Mouse (Mus musculus): ENCODE results near the gene Ccdc30.

The Ccdc30 gene

DNA sequence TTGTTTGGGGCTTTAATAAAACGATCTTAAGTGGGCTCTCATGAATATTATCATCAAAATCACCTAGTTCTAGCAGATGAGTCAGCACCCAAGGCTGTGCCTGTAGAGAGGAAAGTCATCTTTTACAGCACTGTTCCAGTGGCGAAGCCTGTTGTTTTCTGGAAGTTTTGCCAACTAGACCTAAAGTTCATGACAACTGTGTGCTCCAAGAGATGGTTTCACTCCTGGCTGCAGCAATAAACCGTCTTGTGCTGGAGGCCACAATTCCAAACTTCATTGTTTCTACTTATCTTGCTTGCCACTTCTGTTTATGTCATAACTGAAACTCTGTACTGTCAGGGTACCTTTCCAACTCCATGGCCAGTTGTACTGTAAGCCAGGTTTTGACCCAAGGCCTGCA is 1.9 kb upstream of the Ccdc30 start:
- DNase-seq (ENCODE audit: low spot score) = no peak

DNA sequence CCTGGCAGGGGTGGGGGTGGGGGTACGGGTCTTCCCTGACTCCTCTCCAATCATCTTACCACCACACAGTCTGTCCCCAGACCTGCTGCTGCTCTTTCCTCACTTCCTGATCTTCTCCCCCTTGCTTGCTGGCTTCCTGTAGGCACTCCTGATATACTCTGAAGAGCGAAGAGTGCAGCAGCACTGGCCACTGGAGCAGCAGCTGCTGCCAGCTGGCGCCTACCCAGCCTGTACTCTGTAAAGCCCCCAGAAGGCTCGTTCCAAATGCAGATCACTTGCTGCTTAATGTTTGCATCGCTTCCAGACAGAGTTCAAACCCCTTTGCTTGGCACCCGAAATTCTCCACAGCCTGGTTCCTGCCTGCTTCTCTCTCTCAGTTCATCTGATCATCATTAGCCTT is 2.5 kb downstream of the Ccdc30 start:
- no peak for DNase-seq (ENCODE audit: low spot score)

DNA sequence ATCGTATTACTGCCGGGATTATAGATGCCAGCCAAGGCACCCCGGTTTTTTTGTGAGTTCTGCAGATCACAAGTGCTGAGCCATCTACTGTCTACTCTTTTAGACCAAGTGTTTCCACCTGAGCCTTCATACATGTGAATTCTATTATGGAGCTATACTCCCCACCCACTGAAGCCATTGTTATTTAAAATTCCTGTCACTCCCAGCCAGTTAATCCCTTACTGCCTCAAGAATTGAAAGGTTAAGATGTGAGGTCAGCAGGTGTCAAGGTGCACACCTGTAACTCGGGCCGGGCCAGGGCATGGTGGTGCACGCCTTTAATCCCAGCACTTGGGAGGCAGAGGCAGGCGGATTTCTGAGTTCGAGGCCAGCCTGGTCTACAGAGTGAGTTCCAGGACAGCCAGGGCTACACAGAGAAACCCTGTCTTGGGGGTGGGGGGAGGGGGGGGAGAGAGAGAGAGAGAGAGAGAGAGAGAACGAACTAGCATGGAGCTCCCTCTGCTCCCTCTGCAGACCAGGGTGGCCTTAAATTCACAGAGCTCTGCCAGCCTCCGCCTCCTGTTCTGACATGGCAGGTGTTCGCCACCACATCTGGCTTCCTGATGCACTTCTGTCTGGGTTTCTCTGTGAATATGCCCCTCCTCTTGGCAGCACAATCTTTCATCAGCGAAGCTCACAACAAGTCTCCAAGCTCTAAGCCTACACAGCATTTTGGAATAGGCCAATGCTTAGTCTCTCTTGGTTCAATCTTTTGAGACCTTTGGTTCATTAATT is 3.3 kb downstream of the Ccdc30 start:
- DNase-seq (ENCODE audit: low spot score) = no peak

DNA sequence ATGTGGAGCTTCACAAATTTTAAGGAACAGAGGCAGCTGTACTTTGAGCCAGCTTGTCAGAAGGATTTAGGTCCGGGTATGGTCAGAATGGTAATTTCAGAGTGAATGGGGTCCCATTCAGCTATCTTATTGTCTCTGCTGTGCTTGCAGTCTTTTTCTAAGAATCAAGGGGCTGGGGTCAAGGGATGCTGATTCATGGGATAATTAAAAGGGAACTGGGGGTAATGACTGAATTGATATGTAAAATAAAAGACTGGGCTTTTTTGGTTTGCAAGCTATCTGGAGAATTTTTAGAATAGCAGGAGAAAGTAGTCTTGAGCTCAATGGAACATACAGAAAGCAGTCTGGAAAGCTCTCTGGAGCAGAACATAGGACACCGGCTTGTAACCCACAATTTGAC is 11.9 kb downstream of the Ccdc30 start:
- no peak for DNase-seq (ENCODE audit: low spot score)

DNA sequence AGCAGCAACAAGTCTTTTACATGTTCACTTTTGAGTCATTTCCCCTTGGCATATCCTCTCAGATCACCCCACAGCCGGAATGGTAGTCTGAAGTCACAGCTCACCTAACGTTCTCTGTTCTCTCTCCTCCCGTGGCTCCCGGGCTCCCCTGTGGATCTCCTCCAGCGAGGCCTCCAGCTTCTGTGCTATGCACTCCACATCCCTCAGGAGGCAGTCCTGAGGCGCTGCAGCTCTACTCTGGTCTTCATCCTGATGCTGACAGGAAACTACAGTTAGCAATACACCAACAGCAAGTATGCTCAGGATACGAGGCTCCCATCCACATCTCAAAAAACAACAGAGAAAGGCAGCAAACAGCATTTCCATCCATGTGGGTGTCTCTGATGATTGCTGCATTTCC is 14.4 kb downstream of the Ccdc30 start:
- no peak for DNase-seq (ENCODE audit: low spot score)

DNA sequence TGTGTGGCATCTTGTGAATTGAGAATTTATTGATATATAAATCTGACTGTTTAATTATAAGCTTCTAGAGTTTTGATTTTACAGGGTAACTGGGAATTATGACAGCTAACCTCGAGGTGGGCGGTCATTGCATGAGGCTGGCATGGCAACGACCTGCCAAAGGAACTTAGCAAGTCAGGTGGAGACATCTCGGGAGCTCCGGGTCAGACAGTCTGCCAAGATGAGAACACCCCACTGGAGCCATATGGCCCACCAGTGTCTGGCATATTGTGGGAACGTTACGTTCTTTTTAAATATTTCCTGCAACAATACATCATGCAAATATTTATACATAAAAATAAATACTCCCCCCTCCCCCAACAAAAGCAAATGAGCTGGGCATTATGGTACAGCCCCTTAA is 16.6 kb downstream of the Ccdc30 start:
- no peak for DNase-seq (ENCODE audit: low spot score)

DNA sequence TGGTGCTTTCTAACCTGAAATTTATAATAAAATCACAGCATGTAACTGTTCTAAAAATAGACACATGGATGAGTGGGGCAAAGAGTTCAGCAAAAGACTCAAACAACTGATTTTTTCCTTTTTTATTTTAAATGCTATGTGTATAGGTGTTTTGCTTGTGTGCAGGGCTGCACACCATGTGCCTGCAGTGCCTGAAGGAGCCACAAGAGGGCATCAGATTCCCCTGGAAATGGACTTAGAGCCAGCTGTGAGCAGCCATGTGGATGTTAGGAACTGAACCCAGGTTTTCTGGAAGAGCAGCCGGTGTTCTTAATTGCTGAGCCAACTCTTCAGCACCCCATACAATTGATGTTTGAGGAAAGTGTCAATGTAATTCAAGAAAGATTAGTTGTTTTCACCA is 25.0 kb downstream of the Ccdc30 start:
- DNase-seq (ENCODE audit: low spot score) = peak; percentile 50

DNA sequence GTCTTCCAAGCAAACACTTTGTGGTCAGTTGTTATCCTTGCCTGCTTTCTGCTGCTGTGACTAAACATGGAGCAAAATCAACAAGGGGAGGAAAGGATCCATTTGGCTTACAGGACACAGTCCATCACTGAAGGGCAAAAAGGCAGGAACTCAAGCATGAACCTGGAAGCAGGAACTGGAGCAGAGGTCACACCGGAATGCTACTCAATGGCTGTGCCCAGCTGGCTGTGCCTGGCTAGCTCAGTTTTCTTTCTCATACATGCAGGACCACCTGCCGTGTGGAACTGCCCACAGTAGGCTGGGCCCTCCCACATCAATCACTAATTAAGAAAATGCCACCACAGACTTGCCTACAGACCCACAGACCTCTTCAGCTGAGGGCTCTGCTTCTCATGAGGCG is 26.1 kb downstream of the Ccdc30 start:
- no peak for DNase-seq (ENCODE audit: low spot score)

DNA sequence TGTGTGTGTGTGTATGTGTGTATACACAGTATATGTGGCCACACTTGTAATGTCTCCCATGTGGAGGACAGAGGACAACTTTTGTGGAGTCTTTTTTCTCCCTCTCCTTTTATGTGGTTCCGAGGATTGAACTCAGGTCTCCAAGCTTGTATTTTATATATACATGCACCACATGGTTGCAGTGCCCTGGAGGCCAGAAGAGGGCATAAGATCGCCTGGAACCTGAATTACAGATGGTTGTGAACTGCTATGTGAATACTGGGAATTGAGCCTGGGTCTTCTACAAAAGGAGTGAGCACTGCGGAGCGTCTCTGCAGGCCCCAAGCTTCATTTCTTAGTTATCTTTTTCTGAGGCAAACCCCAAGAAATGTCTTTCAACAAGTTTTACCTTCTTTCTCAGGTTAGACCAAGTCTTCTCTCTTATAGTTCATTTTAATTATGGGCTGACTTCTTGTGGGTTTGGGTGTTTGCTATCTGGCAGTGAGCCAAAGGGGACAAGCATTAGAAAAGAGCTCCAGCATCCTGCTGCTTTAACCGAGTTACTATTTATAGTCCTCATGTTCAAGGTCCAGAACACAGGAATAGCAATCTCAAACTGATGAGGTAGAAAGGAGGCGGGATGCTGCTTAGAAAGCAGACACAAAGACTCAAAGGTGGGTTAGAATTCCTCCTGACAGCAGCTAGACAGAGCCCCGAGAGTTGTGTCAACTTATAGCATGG is 33.7 kb downstream of the Ccdc30 start:
- no peak for DNase-seq (ENCODE audit: low spot score)

DNA sequence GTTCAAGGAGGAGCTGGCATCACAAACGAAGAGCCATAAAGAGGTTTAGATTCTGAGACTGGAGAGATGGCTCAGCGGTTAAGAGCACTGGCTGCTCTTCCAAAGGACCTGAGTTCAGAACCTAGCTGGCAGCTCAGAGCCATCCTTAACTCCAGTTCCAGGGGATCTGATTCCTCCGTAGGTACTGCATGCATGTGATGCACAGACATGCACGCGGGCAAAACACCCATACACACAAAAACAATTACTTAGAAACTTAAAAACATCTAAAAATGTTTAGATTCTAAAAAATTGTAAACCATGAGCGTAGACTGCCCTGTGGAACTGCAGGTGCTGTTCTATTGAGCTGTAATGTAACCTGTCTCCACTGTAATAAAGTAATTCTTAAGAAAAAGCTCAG is 45.9 kb downstream of the Ccdc30 start:
- no peak for DNase-seq (ENCODE audit: low spot score)

DNA sequence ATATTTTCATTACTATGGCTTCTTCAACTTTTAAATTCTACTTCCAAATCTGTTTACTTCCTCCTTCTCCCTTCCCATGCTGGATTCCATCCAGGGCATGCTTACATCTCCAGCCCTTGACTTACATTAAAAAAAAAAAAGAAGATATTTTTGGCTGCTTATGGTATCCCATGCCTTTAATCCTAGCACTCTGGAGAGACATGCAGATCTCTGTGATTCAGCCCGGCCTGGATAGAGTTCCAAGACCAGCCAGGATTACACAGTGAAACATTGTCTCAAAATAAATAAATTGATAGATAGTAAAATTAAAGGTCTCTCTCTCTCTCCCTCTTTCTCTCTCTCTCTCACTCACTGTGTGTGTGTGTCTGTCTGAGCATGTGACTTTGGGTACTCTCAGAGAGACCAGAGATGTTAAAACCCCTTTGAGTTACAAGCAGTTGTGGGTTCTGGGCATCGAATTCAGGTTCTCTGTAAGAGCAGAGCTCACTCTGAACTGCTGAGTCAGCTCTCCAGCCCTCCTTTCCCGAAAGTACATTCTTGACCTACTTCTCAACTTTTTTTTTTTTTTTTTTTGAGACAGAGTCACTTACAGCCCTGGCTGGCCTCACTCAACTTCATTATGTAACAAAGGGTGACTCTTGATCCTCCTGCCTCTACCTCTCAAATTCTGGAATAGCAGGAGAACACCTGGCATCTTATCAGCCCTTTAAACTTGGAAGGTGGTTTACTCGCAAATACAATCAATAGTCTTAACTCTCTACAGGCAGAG is 48.4 kb downstream of the Ccdc30 start:
- no peak for DNase-seq (ENCODE audit: low spot score)

DNA sequence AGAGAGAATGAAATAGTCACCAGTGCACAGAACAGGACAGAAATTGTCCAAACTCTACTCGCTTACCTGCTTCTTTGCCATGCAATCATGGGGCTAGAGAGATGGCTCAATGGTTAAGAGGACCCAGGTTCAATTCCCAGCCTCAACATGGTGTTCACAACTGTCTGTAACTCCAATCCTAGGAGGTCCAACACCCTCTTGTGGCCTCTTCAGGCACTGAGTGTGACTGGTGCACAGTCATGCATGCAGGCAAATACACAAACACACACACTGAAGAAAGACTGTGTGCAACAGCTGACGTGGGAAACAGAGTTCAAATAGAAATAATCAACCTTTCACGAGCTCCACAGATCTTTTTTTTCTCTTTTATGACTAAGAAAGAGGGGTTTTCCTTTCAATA is 53.1 kb downstream of the Ccdc30 start:
- DNase-seq (ENCODE audit: low spot score) = no peak

DNA sequence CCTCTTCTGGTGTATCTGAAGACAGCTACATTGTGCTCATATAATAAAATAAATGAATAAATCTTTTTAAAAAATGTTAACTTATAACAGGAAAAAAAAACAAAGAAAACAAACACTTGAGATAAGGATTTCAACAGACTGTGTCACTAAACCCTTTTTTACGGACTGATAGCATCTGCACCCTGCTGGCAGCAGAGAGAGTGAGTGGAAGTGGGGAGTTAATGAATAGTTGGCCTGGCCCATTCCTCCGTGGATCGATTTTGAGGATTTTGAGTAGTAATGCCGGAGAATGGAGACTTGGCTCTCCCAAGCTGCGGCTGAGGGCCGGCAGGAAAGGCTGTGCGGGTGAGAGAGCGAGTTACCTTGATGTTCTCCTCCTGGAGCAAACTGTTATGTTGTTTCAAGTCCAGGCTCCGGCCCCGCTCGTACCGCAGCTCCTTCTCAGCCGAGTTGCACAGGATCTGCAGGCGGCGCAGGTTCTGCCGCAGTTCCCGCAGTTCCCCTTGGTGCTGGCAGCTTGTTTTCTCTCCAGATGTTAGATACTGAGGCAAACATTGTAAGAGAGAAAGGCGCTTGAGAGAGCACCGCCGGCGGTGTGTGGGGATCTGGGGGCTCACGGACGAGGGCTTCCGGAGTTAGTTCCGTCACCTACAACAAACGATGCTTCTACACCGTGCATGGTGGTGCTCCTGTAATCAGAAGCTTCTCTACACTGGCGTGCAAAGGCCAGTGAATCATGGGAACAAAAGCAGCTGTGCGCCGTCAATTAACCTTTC is 55.9 kb downstream of the Ccdc30 start:
- peak; percentile 54 for DNase-seq (ENCODE audit: low spot score)

DNA sequence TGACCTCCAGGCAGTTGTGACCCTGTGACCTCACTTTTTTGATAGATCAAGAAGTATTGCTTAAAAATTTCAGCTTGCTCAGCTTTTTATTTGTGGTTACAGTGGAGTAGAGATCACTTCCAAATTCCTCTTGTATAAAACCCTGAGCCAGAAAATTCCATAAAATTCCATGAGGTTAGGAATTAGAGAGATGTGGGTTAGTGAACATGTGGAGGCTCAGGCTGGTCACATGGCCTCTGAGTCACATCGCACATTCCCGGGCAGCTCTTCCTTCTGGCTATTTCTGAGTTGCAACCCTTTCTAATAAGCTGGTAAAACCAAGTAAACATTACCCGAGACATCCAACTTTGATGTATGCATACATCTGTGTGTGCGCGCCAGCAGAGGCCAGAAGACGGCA is 69.8 kb downstream of the Ccdc30 start:
- DNase-seq (ENCODE audit: low spot score) = no peak

DNA sequence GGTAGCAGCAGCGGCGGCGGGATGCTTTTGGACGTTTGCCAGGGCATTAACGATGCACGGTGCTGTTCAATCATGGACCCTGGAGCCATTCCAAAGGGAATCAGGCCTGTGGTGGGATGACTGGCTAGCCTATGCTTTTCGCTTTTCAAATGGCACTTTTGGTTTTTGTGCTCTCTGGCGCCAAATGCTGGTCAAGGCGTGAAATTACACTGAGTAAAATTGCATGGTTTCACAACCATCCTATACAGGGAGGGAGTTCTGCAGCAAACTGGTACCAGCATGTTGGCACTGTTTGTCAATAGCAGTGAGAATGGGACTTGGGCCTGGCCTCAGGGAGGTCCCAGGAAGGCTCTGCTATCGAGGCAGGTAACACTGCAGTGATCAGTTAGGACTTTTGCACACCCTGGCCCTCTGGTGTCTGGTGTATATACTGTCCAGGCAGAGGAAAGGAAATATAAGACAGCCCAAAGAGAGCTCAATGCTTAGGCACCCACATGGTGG is 76.4 kb downstream of the Ccdc30 start:
- peak; percentile 79 for DNase-seq (ENCODE audit: low spot score)

DNA sequence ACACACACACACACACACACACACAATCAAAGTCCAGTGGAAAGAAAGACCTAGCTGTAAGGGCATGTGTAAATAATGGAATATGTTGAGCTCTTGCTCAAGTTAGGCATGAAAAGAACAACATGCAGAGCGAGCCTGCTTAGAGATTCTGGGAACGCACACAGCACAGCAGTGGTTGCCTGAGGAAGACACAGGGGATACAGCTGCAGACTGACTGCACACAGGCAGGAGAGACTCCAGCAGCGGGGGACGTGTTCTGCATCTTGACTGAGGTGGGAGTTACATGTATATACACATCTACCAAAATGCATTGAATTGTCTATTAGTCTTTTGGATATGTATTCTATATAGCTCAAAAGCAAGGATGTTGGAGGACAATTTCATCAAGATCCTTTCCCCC is 76.9 kb downstream of the Ccdc30 start:
- DNase-seq (ENCODE audit: low spot score) = no peak

DNA sequence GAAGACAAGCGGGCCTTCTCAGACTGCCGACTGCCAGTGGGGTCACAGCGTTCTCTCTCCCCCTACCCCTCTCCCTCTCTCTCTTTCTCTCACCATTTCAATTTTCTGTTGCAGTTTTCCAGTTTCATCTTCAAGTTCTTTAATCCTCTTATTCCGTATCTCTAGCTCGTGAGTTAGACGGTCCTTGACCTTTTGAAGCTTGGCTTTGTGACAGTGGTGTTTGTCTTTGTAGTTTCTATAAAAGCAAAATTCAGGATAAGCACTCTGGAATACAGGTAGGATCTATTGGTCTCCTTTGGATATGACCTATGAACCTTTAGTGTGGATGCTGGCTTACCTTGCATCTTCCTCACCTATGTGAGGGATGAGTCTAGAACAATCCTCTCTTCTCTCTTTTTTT is 81.8 kb downstream of the Ccdc30 start:
- no peak for DNase-seq (ENCODE audit: low spot score)

DNA sequence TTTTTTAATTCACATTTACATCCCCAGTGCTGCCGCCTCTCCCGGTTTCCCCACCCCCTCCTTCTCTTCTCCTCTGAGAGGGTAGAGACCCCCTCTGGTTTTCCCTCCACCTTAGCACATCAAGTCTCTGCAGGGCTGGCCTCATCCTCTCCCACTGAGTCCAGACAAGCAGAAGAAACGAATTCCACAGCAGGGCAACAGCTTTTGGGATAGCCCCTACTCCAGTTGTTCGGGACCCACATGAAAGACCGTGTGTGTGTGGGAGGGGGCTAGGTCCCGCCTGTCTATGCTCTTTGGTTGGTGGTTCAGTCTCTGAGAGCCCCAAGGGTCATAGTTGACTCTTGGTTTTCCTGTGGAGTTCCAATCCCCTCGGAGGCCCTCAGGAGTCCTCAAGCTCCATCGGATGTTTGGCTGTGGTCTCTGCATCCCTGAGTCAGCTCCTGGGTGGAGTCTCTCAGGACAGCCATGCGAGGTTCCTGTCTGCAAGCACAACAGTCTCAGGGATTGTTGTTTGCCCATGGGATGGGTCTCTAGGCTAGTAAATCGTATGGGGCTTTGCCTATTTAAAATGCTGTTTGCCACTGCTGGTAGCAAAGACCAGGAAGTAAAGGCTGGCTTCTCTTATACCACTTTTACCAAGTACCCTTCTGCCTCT is 94.3 kb downstream of the Ccdc30 start:
- DNase-seq (ENCODE audit: low spot score) = peak; percentile 12

DNA sequence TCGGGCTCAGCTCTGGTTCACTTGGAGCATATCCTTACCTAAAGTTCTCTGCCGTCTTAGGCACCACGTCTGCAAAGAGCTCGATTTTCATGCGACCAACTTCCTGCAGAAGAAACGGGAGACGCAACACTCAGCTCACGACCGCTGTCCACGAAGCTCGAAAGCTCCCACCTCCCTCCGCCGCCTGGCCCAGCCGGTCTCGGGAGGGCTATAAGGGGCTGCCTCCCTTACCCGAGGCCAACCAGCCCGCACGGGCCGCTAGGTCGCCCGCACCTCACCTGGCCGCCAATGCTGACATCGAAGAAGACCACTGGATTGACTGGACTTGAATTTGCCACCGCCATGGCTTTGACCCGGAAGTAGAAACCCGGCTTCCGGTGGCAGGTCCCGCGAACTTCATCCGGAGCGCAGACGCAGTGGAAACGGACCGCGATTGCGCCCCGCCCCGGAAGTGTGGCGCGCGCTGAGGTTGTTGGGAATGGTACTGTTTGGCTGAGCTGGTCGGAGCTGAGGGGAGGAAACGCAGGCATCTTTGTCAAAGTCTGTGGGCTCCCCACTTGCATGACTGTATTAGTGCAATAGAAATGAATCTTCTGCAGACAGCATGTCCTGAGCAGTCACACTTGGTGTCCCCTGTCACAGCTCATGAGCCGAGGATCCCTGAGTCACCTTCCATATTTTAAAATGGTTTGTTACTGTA is 95.0 kb downstream of the Ccdc30 start, which contains the start of gene Ppih:
Ppih (minus strand) TSS at position 416 of the 700 bp plus-strand sequence.
- peak; percentile 96 for DNase-seq (ENCODE audit: low spot score)

DNA sequence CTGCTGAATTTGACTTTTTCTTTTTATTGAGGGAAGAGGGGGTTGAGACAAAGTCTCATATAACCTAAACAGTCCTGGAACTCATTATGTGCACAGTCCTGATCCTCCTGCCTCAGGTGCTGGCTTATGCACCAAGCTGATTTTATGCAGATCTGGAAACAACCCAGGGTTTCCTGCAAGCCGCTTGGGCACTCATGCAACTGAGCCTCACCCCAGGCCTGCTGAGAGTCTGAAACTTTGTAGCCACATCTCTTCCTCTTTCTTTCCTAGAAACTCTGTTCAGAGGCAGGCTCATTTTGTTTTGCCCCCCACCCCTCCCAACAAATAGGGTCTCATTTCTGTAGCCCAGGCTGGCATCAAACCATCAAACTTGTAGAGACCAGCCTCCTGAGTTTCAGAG is 101.6 kb downstream of the Ccdc30 start:
- no peak for DNase-seq (ENCODE audit: low spot score)

DNA sequence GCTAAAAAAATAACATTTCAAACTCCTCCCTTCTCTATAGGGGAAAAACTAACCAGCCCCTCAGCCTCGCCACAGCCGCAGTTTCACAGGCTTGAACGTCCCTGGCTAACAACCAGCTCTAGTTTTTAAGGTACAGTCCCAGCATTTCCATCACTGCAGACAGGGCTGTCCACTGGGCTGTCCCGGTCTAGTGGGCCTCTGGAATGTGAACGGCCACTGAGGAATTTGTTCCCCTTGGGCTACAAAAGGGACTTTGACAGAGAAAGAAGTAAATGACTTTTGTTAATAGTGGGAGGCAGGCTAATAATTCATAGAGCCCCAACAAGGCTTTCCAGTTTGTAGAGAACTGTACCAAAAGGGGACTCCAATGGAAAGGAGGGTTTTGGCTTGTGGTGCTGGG is 109.9 kb downstream of the Ccdc30 start:
- DNase-seq (ENCODE audit: low spot score) = no peak

All from embryo, embryonic 10.5 days (tissue).